Mouse (Mus musculus) 416B (cell line): ENCODE data around the gene Myo15.
"Not testable (repeated sequence)": the region's sequence is repeated elsewhere in the genome, so short reads cannot be mapped to it uniquely, and the experiment has no call there.

ENCODE experiments used
- DNase-seq: peaks from one replicate; pipeline ENCODE4 v3.0.0; 2011; ENCODE audit warnings: low read depth

Myo15 gene

GRCm38 (mm10) chr11:60507281-60507680, 38.1 kb downstream of the Myo15 start:
- DNase-seq = no peak

- DNase-seq = no peak
These were observed 39.8 kb downstream of the Myo15 start for GRCm38 (mm10) chr11:60508950-60509349.

DNA sequence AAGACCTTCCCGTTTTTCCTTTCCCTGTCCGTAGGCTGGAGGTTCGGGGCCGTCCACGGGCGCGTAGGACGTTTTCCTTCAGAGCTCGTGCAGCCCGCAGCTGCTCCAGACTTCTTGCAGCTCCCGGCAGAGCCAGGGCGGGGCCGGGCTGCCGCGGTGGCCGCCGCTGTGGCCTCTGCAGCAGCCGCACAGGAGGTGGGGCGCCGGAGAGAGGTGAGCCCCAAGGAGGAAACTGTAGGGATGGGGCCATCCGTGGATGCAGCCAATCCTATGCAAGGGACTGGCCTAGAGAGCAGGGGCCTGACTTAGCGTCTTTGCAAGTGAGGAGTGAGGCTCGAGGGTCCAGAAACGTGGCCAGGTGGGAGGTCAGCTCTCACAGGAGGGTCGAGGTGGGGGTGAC, 40.4 kb downstream of the Myo15 start:
- no peak for DNase-seq

- no peak for DNase-seq
These were observed 42.8 kb downstream of the Myo15 start for GRCm38 (mm10) chr11:60511893-60512292.

DNA sequence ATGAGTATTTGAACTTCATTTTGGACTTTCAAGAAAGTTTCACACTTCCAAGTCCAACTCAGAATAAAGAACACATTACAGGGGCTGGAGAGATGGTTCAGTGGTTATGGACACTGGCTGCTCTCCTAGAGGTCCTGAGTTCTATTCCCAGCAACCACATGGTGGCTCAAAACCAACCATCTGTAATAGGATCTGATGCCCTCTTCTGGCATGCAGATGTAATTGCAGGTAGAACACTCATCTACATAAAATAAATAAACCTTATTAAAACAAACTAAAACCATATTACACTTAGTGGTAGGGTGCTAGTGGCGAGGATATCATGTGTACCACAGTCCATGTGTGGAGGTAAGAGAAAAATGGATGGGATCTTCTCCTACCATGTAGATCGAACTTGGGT, 43.4 kb downstream of the Myo15 start:
- peak; percentile 24 for DNase-seq

GRCm38 (mm10) chr11:60514941-60515340, 45.8 kb downstream of the Myo15 start:
- no peak for DNase-seq

- DNase-seq = no peak
These were observed 49.2 kb downstream of the Myo15 start for GRCm38 (mm10) chr11:60518305-60518704.

- DNase-seq = no peak
These were observed 52.9 kb downstream of the Myo15 start for GRCm38 (mm10) chr11:60522027-60522426.

DNA sequence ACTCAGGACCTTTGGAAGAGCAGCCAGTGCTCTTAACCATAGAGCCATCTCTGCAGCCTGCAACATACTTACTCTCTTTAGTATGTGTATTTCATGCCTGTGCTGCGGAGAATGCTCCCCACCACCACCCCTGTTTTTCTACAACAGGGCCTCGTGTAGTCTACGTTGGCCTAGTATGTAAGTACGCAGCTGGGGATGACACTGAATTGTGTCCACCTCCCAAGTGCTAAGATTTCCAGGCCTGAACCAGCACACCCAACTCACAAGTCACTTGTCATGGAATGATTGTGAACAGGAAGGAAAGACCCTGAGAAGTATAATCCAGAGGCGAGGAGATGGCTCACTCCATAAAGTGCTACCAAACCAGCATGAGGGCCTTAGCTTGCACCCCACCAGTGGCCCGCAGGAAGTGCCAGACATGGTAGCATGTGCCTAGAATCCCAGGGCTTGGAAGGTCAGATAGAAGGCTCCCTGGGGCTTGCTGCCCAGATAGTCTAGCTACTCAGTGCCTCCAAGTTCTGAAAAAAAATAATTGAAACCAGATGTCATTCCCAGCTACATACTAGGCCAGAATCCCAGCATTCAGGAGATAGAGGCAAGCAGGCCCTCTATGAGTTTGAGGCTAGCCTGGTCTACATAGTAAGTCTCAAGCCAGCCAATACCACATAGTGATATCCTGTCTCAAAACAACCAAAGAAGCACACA, 53.7 kb downstream of the Myo15 start:
- DNase-seq = no peak

DNA sequence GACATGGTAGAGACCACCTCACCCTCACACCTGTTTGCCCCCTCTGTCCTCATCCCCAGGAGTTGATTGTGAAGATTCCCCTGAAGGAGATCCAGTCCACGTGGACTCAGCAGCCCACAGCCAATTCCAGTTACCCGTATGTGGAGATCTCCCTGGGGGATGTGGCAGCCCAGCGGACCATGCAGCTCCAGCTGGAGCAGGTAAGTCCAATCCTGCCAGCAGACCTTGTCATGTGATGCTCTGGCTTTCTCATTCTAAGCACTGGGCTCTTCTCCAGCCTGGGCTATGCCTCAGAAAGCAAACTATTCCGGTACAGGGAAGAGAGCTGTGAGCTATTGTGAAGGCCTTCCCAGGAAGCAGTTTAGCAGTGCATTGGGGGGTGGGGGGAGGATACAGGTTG, 57.3 kb downstream of the Myo15 start:
- DNase-seq = no peak

DNA sequence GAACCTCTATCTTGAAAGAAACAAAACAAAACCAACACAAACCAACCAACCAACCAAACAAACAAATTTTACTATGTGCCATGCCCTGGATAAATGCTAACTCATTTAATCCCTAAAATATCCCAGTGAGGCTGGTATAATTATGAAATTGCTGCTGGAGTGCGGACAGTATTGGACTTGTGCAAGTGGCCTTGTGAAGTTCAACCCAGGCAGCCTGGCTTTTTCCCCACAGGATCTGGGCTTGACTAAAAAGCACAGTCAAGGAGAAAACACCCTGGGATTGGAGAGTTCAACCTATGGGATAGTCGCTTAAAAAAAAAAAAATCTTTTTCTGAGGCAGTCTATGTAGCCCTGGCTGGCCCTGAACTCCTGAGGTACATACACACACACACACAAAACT, 66.5 kb downstream of the Myo15 start:
- DNase-seq = no peak

DNA sequence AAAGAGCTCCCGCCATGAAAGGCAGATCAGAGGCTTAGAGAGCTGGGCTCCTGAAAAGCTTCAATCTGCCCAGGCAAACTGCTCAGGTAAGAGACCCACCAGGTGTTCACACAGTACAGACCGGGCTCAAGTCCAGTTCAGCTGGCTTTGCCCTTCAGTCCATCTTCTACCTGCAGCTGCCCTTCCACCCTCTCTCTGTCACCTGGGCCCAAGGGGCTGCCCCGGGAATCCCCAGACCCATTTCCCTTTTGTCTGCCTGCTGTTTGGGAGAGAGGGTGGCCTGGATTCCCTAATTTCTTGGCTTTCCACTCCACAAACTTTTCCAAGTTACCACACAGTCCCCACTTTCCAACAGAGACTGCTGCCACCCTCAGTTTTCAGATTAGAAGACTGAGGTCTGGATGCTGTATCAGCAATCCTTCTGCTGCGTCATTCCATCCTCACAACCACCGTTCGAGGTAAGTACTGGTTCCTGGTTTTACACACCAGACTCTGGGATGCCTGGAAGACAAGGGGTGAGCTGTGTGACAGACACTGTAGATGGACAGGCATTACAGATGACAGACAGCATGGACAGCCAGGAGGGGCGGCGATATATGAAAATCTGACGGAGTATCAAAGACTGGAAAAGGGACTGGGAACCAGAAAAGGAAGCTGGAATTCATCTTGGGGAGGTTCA, 67.2 kb downstream of the Myo15 start, which contains the start of gene Alkbh5:
Gene Alkbh5, plus strand, starts transcription at position 202 of the 679 bp plus-strand sequence.
- DNase-seq = peak; percentile 56

DNA sequence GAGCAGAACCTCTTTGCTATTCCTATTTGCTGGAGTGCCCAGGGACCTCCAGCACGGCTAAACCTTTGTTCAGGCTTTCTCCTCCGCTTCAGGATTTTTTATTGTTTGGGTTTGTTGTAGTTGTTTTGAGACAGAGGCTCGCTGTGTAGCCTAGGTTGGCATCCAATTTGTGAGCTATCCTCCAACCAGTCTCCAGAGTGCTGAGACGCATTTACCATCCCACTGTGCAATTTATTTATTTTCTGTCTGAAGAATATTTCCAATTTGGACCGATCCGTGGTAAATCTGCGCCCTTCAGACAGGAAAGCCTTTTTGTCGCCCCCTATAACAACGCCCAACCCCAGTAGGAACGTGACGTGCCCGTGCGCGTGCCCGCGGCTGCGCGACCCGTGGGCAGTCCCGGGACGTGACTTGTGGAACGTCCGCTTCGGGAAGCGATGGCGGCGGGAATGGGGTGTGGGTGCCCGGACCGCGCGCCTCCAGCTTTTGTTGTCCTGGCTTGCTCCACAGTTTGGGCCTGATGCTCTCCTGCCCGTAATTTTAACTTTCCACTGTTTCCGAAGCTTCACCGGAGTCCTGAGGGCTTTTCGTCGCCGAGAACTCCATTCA, 67.8 kb downstream of the Myo15 start:
- no peak for DNase-seq

- peak; percentile 100 for DNase-seq
These were observed 68.6 kb downstream of the Myo15 start for GRCm38 (mm10) chr11:60537468-60538347.

- DNase-seq = peak; percentile 31
These were observed 69.5 kb downstream of the Myo15 start for GRCm38 (mm10) chr11:60538371-60539281.

DNA sequence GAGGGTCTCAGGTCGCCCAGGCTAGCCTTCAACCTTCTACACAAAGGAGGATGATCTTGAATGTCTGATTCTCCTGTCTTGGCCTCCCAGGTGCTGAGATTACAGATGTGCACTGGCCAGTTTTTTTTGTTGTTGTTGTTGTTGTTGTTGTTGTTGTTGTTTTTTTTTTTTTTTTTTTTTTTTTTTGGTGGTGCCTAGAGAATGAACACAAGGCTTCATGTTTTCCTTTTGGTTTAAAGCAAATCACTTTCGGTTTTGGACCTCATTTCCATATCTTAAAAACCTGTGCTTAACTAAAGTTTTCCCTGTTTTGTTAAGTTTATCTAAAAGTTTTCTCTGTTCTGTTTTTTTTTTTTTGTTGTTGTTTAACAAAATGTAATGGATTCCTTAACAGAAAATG, 70.4 kb downstream of the Myo15 start:
- peak; percentile 16 for DNase-seq

DNA sequence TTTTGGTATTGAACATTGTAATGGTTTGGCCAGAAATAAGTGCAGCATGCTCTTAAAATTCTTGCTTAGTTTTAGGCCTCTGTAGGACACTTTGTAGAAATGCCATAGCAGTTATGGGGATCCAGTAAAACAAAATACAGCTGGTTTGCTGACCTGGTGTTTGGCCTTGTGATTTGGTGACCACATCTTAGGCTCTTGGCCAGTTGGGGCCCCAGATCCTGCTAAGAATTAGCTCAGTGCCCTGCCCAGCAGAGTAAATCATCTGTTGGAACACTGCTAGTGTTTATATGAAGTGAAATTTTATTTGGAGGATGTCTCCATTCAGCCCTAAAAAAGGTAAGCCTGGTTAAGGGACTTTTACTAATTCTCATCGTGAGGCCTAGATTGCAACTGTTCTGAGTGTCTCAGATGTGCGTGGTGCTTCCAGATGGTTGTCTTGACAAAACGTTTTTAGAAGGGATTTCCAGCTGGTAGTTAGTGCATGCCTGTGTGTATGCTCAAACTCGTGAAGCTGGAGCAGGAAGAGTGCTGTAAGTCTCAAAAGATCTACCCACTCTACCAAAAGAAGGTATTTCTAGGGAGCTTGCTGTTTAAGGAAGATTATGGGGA, 71.0 kb downstream of the Myo15 start:
- peak; percentile 58 for DNase-seq

GRCm38 (mm10) chr11:60540761-60541160, 71.6 kb downstream of the Myo15 start:
- DNase-seq = no peak

DNA sequence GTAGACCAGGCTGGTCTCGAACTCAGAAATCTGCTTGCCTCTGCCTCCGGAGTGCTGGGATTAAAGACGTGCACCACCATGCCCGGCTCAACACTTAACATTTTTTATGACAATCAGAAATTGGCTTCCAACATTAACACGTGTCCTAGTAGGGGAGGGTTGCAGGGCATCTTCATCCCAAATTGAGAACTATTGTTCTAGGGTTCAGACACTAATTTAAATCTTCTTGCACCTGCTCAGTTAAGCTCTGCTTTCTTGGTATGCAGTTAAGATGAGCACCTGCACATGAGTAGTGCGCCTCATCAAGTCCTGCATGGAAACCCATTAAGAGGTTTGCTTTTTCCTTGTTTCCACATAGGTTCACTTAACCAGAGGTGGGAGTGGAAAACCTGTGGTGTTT, 72.7 kb downstream of the Myo15 start:
- DNase-seq = no peak

- not testable (repeated sequence) for DNase-seq
These were observed 74.1 kb downstream of the Myo15 start for GRCm38 (mm10) chr11:60543211-60543610.

DNA sequence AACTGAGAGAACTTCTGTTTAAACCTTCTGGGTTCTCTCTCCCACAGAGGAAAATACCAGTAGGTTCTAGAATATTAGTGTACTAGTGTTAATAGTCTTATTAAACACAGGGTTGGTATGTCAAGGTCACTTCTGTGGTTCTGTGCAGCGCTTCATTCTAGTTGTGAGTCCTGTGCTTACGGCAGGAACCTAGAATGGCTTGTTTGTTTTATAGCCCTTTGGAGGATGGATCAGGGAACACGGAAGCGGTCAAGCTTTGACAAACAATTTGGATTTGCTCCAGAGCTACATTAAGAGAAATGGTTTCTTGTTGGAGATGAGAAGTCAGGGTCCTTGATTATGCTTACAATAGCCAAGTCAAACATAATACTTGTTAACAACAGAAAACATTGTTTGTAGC, 76.3 kb downstream of the Myo15 start:
- no peak for DNase-seq
